Mouse (Mus musculus) bone marrow macrophage, adult 2 months (primary cell): Measurements from ENCODE around the gene Ccsap. TPM values are rescaled to one million over a fixed set of nuclear protein-coding genes. Genes with fewer than 3 reads are reported as not detected.
A peak's percentile ranks its signal among the peaks of the same experiment; 100 is the strongest.

Experiments
- H3K27ac ChIP-seq: 2 replicates; pipeline ENCODE4 v1.5.1; 2012; ENCODE audit warnings: low read depth, low read length; ENCODE audit not compliant: insufficient read depth
- H3K4me1 ChIP-seq: 2 replicates; pipeline ENCODE4 v1.6.1; 2012; ENCODE audit warnings: low read length; ENCODE audit not compliant: control insufficient read depth, insufficient read depth
- H3K4me3 ChIP-seq: 2 replicates; pipeline ENCODE4 v1.5.1; 2012; ENCODE audit warnings: mild to moderate bottlenecking, low read length, moderate library complexity; ENCODE audit not compliant: insufficient read depth
- CTCF ChIP-seq: IDR thresholded peaks from 2 replicates; pipeline ENCODE4 v1.5.1; 2012; ENCODE audit warnings: low read depth, mild to moderate bottlenecking, low read length, moderate library complexity
- POLR2A ChIP-seq: IDR thresholded peaks from 2 replicates; pipeline ENCODE4 v1.6.1; 2012; ENCODE audit warnings: mild to moderate bottlenecking, low read depth, low read length, borderline replicate concordance
- polyA plus RNA-seq: library from polyadenylated mRNA; stranded (reverse); fragments of >200 nt; gene quantifications from 2 replicates; pipeline ENCODE4 v1.2.4, GENCODE M21; 2012; ENCODE audit not compliant: missing spikeins, insufficient read depth, insufficient read length

Gene Ccsap
- polyA plus RNA-seq, 1 experiment: 5.9 TPM

DNA sequence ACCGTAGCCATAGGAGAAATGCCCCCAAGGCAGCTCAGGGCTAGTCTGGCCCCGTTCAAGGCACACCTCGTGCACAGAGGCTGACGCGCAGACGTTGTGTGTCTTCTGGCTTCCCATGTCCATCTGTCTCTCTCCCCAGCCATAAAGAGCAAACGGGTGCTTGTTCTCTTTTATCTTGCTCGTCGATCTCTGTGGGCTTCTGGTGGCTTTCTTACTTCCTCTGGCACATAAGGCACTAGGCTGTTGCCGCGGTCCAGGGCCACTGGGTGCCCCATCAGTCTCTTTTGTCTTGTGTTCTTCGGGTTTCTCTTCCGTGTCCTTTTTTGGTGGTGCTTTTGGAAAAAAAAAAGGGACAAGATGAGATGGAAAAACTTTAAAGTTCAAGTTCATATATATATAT is 14.9 kb downstream of the Ccsap start:
- H3K4me3 ChIP-seq: no peak overlapping the region
- TF ChIP-seq CTCF (no peak), POLR2A (no peak)
- H3K4me1 ChIP-seq: peaks cover 6% of the 10 kb centered on the region; the same call in 1 of the 2 replicates
- H3K27ac ChIP-seq: no peak overlapping the region

DNA sequence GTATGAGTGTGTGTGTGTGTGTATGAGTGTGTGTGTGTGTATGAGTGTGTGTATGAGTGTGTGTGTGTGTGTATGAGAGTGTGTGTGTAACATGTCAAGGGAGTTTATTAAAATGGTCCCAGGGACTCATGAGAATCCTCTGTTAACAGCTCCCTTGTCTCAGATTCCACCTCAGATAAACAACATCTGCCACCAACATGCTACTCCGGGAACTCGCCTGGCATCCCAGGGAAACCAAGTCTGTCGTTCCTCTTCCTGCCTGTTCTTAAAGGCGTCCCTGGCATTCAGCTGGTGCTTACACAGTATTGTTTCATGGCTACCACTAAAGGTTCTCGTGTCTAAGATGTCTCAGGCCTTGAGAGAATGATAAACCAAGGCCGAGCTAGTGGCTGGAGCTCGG is 15.7 kb downstream of the Ccsap start:
- no peak overlapping the region for H3K27ac ChIP-seq
- TF ChIP-seq CTCF: no peak
- TF ChIP-seq POLR2A: no peak

DNA sequence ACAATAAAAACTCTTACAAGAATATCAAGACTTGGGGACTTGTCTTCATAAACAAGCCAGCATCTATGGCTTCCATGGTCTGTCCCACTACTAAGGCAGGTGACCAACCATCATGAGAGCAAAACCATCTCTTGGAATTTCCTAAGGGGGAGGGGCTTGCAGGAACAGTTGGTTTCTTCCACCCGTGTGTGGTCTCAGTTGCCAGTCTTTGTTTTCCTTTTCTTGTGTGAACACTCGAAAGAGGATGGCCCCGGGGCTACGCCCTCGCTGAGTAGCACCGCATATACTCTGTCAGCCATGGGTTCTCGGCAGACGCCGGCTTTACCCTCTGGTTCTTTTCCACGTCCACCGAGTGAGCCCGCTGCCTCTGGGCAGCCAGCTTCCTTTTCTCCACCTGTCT is 17.9 kb downstream of the Ccsap start:
- H3K4me3 ChIP-seq: no peak overlapping the region
- 0 out of 2 replicates have a peak, but pooled peaks cover 2% of the 10 kb centered on the region for H3K4me1 ChIP-seq
- TF ChIP-seq POLR2A (no peak), CTCF (no peak)

More for the DNA sequence above, 15.7 kb downstream of the Ccsap start:
- Histone ChIP-seq H3K4me3 (no peak overlapping the region), H3K4me1 (peaks cover 6% of the 10 kb centered on the region; the same call in 1 of the 2 replicates)

DNA sequence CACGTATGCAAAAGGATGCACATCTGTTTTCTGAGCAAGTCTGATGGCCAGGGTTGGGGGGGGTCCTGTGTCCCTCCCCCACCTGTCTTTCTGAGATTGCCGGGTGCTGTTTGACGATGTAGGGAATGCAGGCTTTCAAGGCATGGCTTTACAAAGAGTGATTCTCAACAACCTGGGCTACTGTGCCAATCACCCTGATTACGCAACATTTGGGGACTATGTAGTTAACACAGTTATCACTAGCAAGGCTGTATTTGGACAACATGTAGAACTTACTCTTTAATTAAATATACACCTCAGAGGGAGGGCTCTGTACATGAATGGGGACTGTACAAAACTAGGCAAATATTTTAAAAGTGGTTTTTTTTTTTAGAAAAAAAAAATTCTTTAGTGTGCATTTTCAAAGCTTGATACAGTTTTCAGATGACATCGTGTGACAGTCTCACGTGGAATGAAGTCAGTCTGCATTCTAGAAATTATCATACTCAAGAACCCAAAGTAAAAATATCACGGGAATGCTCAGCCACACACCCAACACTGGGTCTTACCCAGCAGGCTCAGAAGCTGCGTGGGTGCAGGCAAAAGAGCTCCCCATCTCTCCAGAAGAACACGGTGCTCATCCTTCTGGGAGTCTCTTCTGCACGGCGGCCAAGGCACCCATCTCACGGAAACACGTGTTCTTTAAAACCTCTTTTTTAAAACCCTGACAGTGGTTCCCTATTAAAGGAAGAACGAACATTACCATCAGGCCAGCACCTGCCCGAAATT is 19.2 kb downstream of the Ccsap start:
- H3K4me1 ChIP-seq: no peaks in the 10 kb centered on the region
- no peak overlapping the region for H3K27ac ChIP-seq
- H3K4me3 ChIP-seq: no peak overlapping the region
- TF ChIP-seq CTCF (no peak), POLR2A (no peak)

More for the DNA sequence above, 17.9 kb downstream of the Ccsap start:
- no peak overlapping the region for H3K27ac ChIP-seq

DNA sequence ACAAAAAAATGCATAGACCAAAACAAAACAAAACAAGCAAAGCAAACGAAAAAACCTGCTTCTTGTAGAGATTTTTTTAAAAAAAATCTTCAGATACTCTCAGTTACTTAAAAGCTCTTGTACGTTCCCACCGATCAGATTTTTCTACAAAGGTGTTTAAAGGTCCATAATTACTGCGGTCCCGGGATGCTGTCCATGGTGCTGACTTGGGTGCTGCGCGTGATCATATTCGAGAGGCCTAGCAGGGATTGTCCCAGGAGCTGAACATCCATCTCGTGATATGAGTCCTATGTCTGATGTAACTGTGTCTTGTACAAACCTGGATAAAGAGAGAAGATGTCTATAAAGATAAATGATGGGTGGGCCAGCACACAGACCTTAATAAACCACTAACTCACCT is 21.5 kb downstream of the Ccsap start:
- H3K27ac ChIP-seq: no peak overlapping the region
- H3K4me3 ChIP-seq: no peak overlapping the region
- TF ChIP-seq CTCF (no peak), POLR2A (no peak)
- no peaks in the 10 kb centered on the region for H3K4me1 ChIP-seq

DNA sequence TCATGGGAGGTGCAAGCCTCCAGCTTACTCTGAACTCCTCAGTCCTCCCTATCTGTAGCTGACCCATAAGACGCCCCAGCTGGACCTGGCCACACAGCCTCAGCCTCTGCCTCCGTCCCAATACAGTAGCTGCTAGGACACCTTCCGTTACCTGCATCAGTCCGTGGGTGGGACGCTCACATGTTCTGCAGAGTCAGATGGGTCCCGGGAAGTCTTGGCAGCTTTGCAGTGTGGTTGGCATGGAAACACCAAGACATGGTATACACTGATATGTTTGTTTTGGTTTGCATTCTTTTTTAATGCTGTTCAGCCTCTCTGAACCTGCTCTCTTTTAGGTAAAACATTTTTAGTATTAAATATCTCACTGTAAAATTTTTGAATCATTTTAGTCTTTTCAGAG is 23.7 kb downstream of the Ccsap start:
- no peak overlapping the region for H3K4me3 ChIP-seq
- TF ChIP-seq CTCF (no peak), POLR2A (no peak)
- H3K27ac ChIP-seq: no peak overlapping the region
- H3K4me1 ChIP-seq: no peaks in the 10 kb centered on the region

DNA sequence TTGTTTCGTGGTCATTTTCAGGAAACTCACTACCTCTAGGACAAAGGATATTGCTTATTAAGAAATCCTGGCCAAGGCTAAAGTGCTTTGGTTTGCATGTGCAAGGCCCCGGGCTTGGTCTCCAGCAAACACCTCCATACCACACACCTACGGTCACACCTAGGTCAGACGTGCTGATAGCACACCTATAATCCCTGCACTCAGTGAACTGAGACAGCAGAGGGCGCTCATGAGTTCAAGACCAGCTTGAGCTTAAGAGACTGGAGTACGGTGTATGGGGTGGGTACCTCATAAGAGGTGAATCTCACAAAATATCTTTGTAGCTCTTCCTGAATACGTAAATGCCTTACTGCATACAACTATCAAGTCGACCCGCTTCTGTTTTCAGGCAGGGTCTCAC is 24.6 kb downstream of the Ccsap start:
- Histone ChIP-seq H3K27ac (no peak overlapping the region), H3K4me3 (no peak overlapping the region), H3K4me1 (no peaks in the 10 kb centered on the region)
- no peak for TF ChIP-seq POLR2A
- TF ChIP-seq CTCF: peak; percentile 46

DNA sequence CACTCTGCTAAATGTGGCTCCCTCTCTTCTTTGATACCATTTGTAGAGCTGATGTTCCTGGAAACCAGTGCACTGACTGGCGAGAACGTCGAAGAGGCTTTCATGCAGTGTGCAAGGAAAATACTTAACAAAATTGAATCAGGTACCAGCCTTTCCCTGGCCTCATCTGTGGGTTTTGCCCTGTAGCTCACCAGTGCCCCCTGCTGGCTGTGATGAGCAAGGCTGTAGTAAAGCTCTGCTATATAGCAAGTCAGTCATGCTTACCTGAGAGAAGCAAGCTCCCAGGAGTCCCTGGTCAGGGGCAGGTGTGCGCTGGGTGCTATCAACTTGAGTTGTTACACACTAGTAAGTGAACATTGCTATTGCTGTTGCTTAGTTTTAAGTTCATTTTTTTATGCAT is 27.3 kb downstream of the Ccsap start:
- no peak overlapping the region for H3K4me3 ChIP-seq
- H3K27ac ChIP-seq: no peak overlapping the region
- H3K4me1 ChIP-seq: no peaks in the 10 kb centered on the region
- TF ChIP-seq POLR2A: no peak
- peak; percentile 85 for TF ChIP-seq CTCF

DNA sequence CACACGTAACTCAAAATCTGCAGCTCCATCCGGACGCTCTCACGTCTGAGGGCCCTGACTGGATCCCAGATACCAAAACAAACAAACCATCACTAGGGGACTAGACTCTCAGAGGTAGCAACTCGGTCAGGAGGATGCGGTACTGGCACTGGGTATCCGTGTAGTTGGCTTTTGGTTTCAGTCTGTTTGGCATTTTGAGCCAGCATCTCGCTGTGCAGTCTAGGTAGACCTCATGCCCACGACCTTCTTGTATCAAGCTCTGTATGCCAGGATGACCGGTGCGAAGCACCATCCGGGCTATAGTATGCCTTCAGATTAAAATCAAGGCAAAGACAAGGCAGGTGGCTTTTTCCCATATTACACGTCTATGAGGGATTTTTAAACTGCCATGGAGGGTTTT is 32.5 kb downstream of the Ccsap start:
- no peak overlapping the region for H3K27ac ChIP-seq

DNA sequence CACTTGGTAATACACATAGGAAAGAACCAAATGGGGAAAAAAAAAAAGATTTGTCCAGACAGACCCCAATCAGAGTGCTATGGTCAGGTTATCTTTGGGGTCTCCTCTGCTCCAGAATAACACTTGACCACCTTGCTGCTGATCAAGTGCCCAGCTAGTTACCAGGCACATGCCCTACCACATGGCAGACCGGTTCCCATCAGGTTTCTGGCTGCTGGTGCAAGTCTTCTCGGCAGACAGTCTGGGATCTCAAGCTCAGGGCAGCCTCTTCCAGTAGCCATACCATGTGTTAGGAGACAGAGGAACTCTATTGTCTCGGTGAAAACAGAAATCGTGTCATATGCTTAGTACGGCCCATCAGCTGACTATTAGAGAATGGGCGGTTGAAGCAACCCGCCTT is 33.3 kb downstream of the Ccsap start:
- no peak for TF ChIP-seq POLR2A
- TF ChIP-seq CTCF: no peak
- Histone ChIP-seq H3K4me1 (no peaks in the 10 kb centered on the region), H3K4me3 (no peak overlapping the region), H3K27ac (no peak overlapping the region)

More for the DNA sequence above, 32.5 kb downstream of the Ccsap start:
- TF ChIP-seq POLR2A: no peak
- TF ChIP-seq CTCF: no peak
- Histone ChIP-seq H3K4me3 (no peak overlapping the region), H3K4me1 (no peaks in the 10 kb centered on the region)
